8 mouse cellular contexts compared by ENCODE assay signal in genomic region chrX:113185230-113185985, GRCm38 (mm10). TPM values are rescaled to one million over a fixed set of nuclear protein-coding genes. Genes with fewer than 3 reads are reported as not detected.
DNase-seq lines count a peak whose midpoint lies in the region; ATAC-seq and TF ChIP-seq lines count a peak whose summit lies in the region.

TSS of gene Chm (minus strand) at chrX:113185517.

- no peaks in the 10 kb centered on the region; the same call in 1 of the 2 replicates for H3K4me1 ChIP-seq in G1E (ENCODE audit: insufficient read depth, low read depth, low read length)
- H3K4me1 ChIP-seq in forebrain, embryonic 11.5 days (replicated peaks; ENCODE audit: control insufficient read depth, insufficient read depth, low read length), result no peaks in the 10 kb centered on the region
- H3K4me1 ChIP-seq in liver, embryonic 15.5 days (replicated peaks), result no peaks in the 10 kb centered on the region
- no peaks in the 10 kb centered on the region for H3K4me1 ChIP-seq in neural tube, embryonic 11.5 days (ENCODE audit: control insufficient read depth, insufficient read depth, low read length)
- no peaks in the 10 kb centered on the region for H3K4me1 ChIP-seq in stomach, postnatal 0 days (replicated peaks; ENCODE audit: control insufficient read depth, insufficient read depth)

- H3K27me3 ChIP-seq in G1E (ENCODE audit: insufficient read depth, low read length), result no peaks in the 10 kb centered on the region
- no peaks in the 10 kb centered on the region for H3K27me3 ChIP-seq in forebrain, embryonic 11.5 days (ENCODE audit: control insufficient read depth, insufficient read depth, low read length)
- no peaks in the 10 kb centered on the region for H3K27me3 ChIP-seq in liver, embryonic 15.5 days
- no peaks in the 10 kb centered on the region for H3K27me3 ChIP-seq in neural tube, embryonic 11.5 days (ENCODE audit: control insufficient read depth, insufficient read depth, low read length)
- no peaks in the 10 kb centered on the region for H3K27me3 ChIP-seq in stomach, postnatal 0 days (ENCODE audit: control insufficient read depth, insufficient read depth, low read length)

- H3K9ac ChIP-seq in forebrain, embryonic 11.5 days (ENCODE audit: low read length), result peak within 1 kb of the TSS; percentile 63
- H3K9ac ChIP-seq in liver, embryonic 15.5 days, result peak within 1 kb of the TSS; percentile 39; the same call in 1 of the 2 replicates
- peak within 1 kb of the TSS; percentile 55 for H3K9ac ChIP-seq in neural tube, embryonic 11.5 days (ENCODE audit: low read length)
- peak within 1 kb of the TSS; percentile 67 for H3K9ac ChIP-seq in stomach, postnatal 0 days (ENCODE audit: low read length)

- H3K27ac ChIP-seq in forebrain, embryonic 11.5 days (ENCODE audit: low read depth, low read length), result peak within 1 kb of the TSS; percentile 48; the same call in 1 of the 2 replicates
- H3K27ac ChIP-seq in liver, embryonic 15.5 days (replicated peaks), result 0 out of 2 replicates have a peak within 1 kb of the TSS, but pooled peaks have one; percentile 24
- H3K27ac ChIP-seq in neural tube, embryonic 11.5 days (ENCODE audit: low read depth, low read length), result 0 out of 2 replicates have a peak within 1 kb of the TSS, but pooled peaks have one; percentile 20
- H3K27ac ChIP-seq in stomach, postnatal 0 days (replicated peaks), result peak within 1 kb of the TSS; percentile 65

- H3K9me3 ChIP-seq in G1E (replicated peaks), result no peaks in the 10 kb centered on the region
- no peaks in the 10 kb centered on the region for H3K9me3 ChIP-seq in forebrain, embryonic 11.5 days (ENCODE audit: control insufficient read depth, low read length)
- H3K9me3 ChIP-seq in liver, embryonic 15.5 days (replicated peaks), result no peaks in the 10 kb centered on the region
- H3K9me3 ChIP-seq in neural tube, embryonic 11.5 days (ENCODE audit: control insufficient read depth, low read length), result no peaks in the 10 kb centered on the region
- H3K9me3 ChIP-seq in stomach, postnatal 0 days (ENCODE audit: control insufficient read depth, low read length), result no peaks in the 10 kb centered on the region

- TF ChIP-seq EP300 in stomach, postnatal 0 days (optimal IDR thresholded peaks at IDR 0.05), result no peak

- peak; percentile 96 for ATAC-seq in G1E (ENCODE audit: extremely low read depth, insufficient number of reproducible peaks, low FRiP score, poor library complexity, severe bottlenecking)
- peak; percentile 96 for ATAC-seq in forebrain, embryonic 11.5 days (replicated peaks; ENCODE audit: low FRiP score)
- peak; percentile 92 for ATAC-seq in liver, embryonic 15.5 days (ENCODE audit: insufficient read depth)
- ATAC-seq in neural tube, embryonic 11.5 days (ENCODE audit: insufficient read depth, low FRiP score, low TSS enrichment), result peak; percentile 95
- peak; percentile 91 for ATAC-seq in stomach, postnatal 0 days (ENCODE audit: low FRiP score, low TSS enrichment)

- no peak for TF ChIP-seq CTCF in G1E (IDR thresholded peaks at IDR 0.05; ENCODE audit: low read depth, low read length)
- no peak for TF ChIP-seq CTCF in stomach, postnatal 0 days (IDR thresholded peaks at IDR 0.05; ENCODE audit: low read depth)

- WGBS in forebrain, embryonic 11.5 days, result 13% methylated on average over 21 of the region's 21 CpGs
- 11% methylated on average over 21 of the region's 21 CpGs for WGBS in liver, embryonic 15.5 days (ENCODE audit: insufficient replicate concordance)
- WGBS in neural tube, embryonic 11.5 days, result 9% methylated on average over 21 of the region's 21 CpGs
- WGBS in stomach, postnatal 0 days, result 10% methylated on average over 21 of the region's 21 CpGs

- H3K4me3 ChIP-seq in G1E (ENCODE audit: low read depth, low read length), result peak within 1 kb of the TSS; percentile 76
- peak within 1 kb of the TSS; percentile 45 for H3K4me3 ChIP-seq in forebrain, embryonic 11.5 days (ENCODE audit: low read depth, low read length)
- peak within 1 kb of the TSS; percentile 67 for H3K4me3 ChIP-seq in liver, embryonic 15.5 days (replicated peaks)
- peak within 1 kb of the TSS; percentile 46 for H3K4me3 ChIP-seq in neural tube, embryonic 11.5 days (ENCODE audit: low read depth, low read length)
- H3K4me3 ChIP-seq in stomach, postnatal 0 days (ENCODE audit: low read depth, low read length), result peak within 1 kb of the TSS; percentile 58

- peak; percentile 2 for DNase-seq in G1E (ENCODE audit: low spot score)
- DNase-seq in c-Kit-positive CD71-positive TER-119-positive erythroid progenitor cells, embryonic 14.5 days (ENCODE audit: low spot score), result peak; percentile 60
- DNase-seq in forebrain, embryonic 11.5 days (ENCODE audit: low spot score), result peak; percentile 56
- peak; percentile 63 to 70 for DNase-seq in heart, postnatal 10 days
- peak; percentile 31 to 53 for DNase-seq in kidney, postnatal 4 days
- DNase-seq in neural tube, embryonic 11.5 days (ENCODE audit: low spot score), result peak; percentile 60
- peak; percentile 38 for DNase-seq in stomach, postnatal 0 days (ENCODE audit: low spot score)

- H3K4me2 ChIP-seq in forebrain, embryonic 11.5 days (ENCODE audit: low read depth, low read length, severe bottlenecking), result peak within 1 kb of the TSS; percentile 44
- H3K4me2 ChIP-seq in liver, embryonic 15.5 days, result peak within 1 kb of the TSS; percentile 58
- H3K4me2 ChIP-seq in neural tube, embryonic 11.5 days (ENCODE audit: low read depth), result peak within 1 kb of the TSS; percentile 43
- H3K4me2 ChIP-seq in stomach, postnatal 0 days (replicated peaks; ENCODE audit: low read depth), result peak within 1 kb of the TSS; percentile 45

- intact Hi-C loops in heart, postnatal 10 days (cut with DNase I), result no loop called here

- H3K36me3 ChIP-seq in G1E (replicated peaks), result no peaks in the 10 kb centered on the region
- no peaks in the 10 kb centered on the region for H3K36me3 ChIP-seq in forebrain, embryonic 11.5 days (ENCODE audit: control insufficient read depth, insufficient read depth, low read length)
- H3K36me3 ChIP-seq in liver, embryonic 15.5 days (replicated peaks), result no peaks in the 10 kb centered on the region
- H3K36me3 ChIP-seq in neural tube, embryonic 11.5 days (ENCODE audit: control insufficient read depth, insufficient read depth, low read length), result no peaks in the 10 kb centered on the region
- H3K36me3 ChIP-seq in stomach, postnatal 0 days (ENCODE audit: control insufficient read depth, insufficient read depth, low read length), result no peaks in the 10 kb centered on the region

RNA-seq across cellular contexts. Expression of gene Chm, which starts in this region (rescaled TPM):
- 36.5 and 37.1 TPM in 2 replicates for total RNA-seq in G1E (2014; fragmentation: Nextera tagmentation)
- 29.7 and 37.2 TPM in 2 replicates for total RNA-seq in G1E (2017)
- 0.97 and 0.99 TPM in 2 replicates for polyA plus RNA-seq in G1E (2012)
- 17.3 and 19.6 TPM in 2 replicates for polyA plus RNA-seq in forebrain, embryonic 11.5 days (2014; fragmentation: Nextera tagmentation; extraction: Ambion mirVana)
- 10 to 100 TPM; 15.6 to 16.5 TPM for total RNA-seq in heart, postnatal 10 days (2021)
- 3.7 and 4.0 TPM in 2 replicates for polyA plus RNA-seq in liver, embryonic 15.5 days (2015; fragmentation: Nextera tagmentation; extraction: Ambion mirVana)
- 16.0 and 17.2 TPM in 2 replicates for polyA plus RNA-seq in neural tube, embryonic 11.5 days (2014; fragmentation: Nextera tagmentation; extraction: Ambion mirVana)
- 6.1 and 6.2 TPM in 2 replicates for polyA plus RNA-seq in stomach, postnatal 0 days (2015; fragmentation: Nextera tagmentation; extraction: Ambion mirVana)

Comparison
In these comparisons a context has a peak if more than half of its experiments do, and no peak if none do; other contexts are left out.
1. Peak in every context shown above with its lines: DNase-seq, ATAC-seq, H3K4me3 ChIP-seq and H3K27ac ChIP-seq.
2. DNase-seq: peak in every context shown above with its lines; median percentile 66 in heart, postnatal 10 days; 60 in c-Kit-positive CD71-positive TER-119-positive erythroid progenitor cells, embryonic 14.5 days; 60 in neural tube, embryonic 11.5 days; 56 in forebrain, embryonic 11.5 days; 42 in kidney, postnatal 4 days; 38 in stomach, postnatal 0 days; 2 in G1E.